Mouse (Mus musculus) forebrain, embryonic 12.5 days (tissue): ENCODE results near the gene Nnat. TPM values are rescaled to one million over a fixed set of nuclear protein-coding genes. Genes with fewer than 3 reads are reported as not detected.
A peak's percentile ranks its signal among the peaks of the same experiment; 100 is the strongest.

Experiments used
- ATAC-seq: fragments of 200-750 bp; cut with Nextera tagmentation; 2 replicates; pipeline ENCODE4 v1.8.0; 2017; ENCODE audit warnings: moderate TSS enrichment; ENCODE audit not compliant: low FRiP score
- H3K27ac ChIP-seq: fragments of 300-500 bp; sonication (generic); 2 replicates; pipeline ENCODE4 v1.5.1; 2016; ENCODE audit warnings: mild to moderate bottlenecking
- H3K27me3 ChIP-seq: fragments of 300-500 bp; sonication (generic); 2 replicates; pipeline ENCODE4 v1.6.1; 2016; ENCODE audit warnings: mild to moderate bottlenecking
- H3K36me3 ChIP-seq: fragments of 300-500 bp; sonication (generic); replicated peaks from 2 replicates; pipeline ENCODE4 v1.6.1; 2016; ENCODE audit warnings: mild to moderate bottlenecking
- H3K4me1 ChIP-seq: fragments of 300-500 bp; sonication (generic); 2 replicates; pipeline ENCODE4 v1.6.1; 2016
- H3K4me2 ChIP-seq: fragments of 300-500 bp; sonication (generic); 2 replicates; pipeline ENCODE4 v1.6.1; 2016; ENCODE audit warnings: mild to moderate bottlenecking, moderate library complexity
- H3K4me3 ChIP-seq: fragments of 300-500 bp; sonication (generic); replicated peaks from 2 replicates; pipeline ENCODE4 v1.5.1; 2016; ENCODE audit warnings: mild to moderate bottlenecking
- H3K9ac ChIP-seq: fragments of 300-500 bp; sonication (generic); 2 replicates; pipeline ENCODE4 v1.6.1; 2016; ENCODE audit warnings: mild to moderate bottlenecking
- H3K9me3 ChIP-seq: fragments of 300-500 bp; sonication (generic); 2 replicates; pipeline ENCODE4 v1.6.1; 2016
- WGBS: fragments of 180-500 bp; shearing (Covaris S2); methylation state at CpG from one replicate; pipeline ENCODE4 v1.1.7; 2016; 5-methylcytosine and 5-hydroxymethylcytosine counted together
- polyA plus RNA-seq: library from polyadenylated mRNA; unstranded; fragments of >200 nt; fragmentation: Nextera tagmentation; extraction: Ambion mirVana; gene quantifications from 2 replicates; pipeline ENCODE4 v1.2.1, GENCODE M21; 2016

Gene Nnat
- polyA plus RNA-seq, 1 experiment from 2014 or later = 5,265 TPM

DNA sequence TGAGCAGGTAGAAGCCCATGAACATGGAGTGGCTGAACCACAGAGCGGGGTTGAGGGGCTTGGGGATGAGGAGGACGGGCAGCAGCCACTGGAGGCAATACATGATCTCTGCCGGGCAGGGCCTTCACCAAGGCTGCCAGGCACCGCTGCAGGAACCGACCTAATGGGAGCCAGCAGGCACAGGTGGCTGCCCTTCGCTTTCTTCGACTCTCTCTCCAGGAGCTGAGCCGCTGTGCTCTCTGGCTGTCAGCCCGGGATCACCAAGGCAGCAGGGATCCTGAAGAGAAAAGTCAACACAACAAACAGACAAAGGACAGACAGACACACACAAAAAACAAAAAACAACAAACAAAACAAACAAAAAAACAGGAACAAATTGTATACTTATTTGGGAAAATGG lies 1.8 kb upstream of the Nnat start:
- H3K27me3 ChIP-seq = no peaks in the 10 kb centered on the region
- no peak overlapping the region for H3K4me3 ChIP-seq
- no peak for ATAC-seq
- H3K9ac ChIP-seq = no peak overlapping the region
- H3K4me2 ChIP-seq = no peak overlapping the region
- H3K36me3 ChIP-seq = peaks cover 75% of the 10 kb centered on the region
- H3K9me3 ChIP-seq = peaks cover 33% of the 10 kb centered on the region
- H3K4me1 ChIP-seq = peaks cover 44% of the 10 kb centered on the region
- WGBS = 72% methylated on average over 9 of the region's 9 CpGs
- 0 out of 2 replicates have a peak overlapping the region, but pooled peaks have one; percentile 36 for H3K27ac ChIP-seq

DNA sequence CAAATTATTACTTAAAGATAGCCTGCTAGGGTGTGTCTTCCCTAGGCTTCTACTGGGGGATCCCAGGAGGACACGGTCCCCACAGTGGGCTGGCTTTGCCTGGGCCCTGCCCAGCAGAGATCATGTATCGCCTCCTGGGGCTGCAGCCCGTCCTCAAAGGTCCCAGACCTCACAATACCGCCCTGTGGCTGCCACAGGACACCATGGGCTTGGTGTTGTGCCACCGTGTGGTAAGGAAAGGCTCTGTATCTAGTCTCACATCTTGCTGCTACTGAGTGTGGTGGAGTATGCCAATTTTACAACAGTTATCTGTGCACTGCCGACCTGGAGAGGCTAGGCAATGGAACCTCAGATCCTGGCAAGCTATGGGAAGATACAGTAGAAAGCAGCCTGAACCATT lies 1.4 kb upstream of the Nnat start:
- WGBS = 33% methylated on average over 6 of the region's 6 CpGs
- Histone ChIP-seq H3K9me3 (peaks cover 33% of the 10 kb centered on the region), H3K4me2 (no peak overlapping the region), H3K4me3 (no peak overlapping the region), H3K9ac (no peak overlapping the region), H3K4me1 (peaks cover 44% of the 10 kb centered on the region), H3K36me3 (peaks cover 75% of the 10 kb centered on the region), H3K27ac (0 out of 2 replicates have a peak overlapping the region, but pooled peaks have one; percentile 36), H3K27me3 (no peaks in the 10 kb centered on the region)
- ATAC-seq = no peak

GRCm38 (mm10) chr2:157559440-157559839 lies 438 bp upstream of the Nnat start:
- H3K9me3 ChIP-seq = peaks cover 33% of the 10 kb centered on the region
- H3K4me1 ChIP-seq = peaks cover 46% of the 10 kb centered on the region
- H3K4me2 ChIP-seq = peak overlapping the region; percentile 36
- no peak for ATAC-seq
- no peaks in the 10 kb centered on the region for H3K27me3 ChIP-seq
- H3K27ac ChIP-seq = peak overlapping the region; percentile 93
- WGBS = 46% methylated on average over 19 of the region's 19 CpGs
- peaks cover 81% of the 10 kb centered on the region for H3K36me3 ChIP-seq
- 0 out of 2 replicates have a peak overlapping the region, but pooled peaks have one; percentile 26 for H3K9ac ChIP-seq
- no peak overlapping the region; the same call in 1 of the 2 replicates for H3K4me3 ChIP-seq

GRCm38 (mm10) chr2:157560302-157560701 lies 424 bp downstream of the Nnat start:
- Histone ChIP-seq H3K27ac (peak overlapping the region; percentile 93), H3K4me1 (peaks cover 55% of the 10 kb centered on the region), H3K4me2 (peak overlapping the region; percentile 36), H3K27me3 (no peaks in the 10 kb centered on the region), H3K36me3 (peaks cover 84% of the 10 kb centered on the region), H3K9me3 (peaks cover 33% of the 10 kb centered on the region), H3K4me3 (peak overlapping the region; percentile 60), H3K9ac (peak overlapping the region; percentile 81)
- WGBS = 39% methylated on average over 33 of the region's 33 CpGs
- ATAC-seq = peak; percentile 17

DNA sequence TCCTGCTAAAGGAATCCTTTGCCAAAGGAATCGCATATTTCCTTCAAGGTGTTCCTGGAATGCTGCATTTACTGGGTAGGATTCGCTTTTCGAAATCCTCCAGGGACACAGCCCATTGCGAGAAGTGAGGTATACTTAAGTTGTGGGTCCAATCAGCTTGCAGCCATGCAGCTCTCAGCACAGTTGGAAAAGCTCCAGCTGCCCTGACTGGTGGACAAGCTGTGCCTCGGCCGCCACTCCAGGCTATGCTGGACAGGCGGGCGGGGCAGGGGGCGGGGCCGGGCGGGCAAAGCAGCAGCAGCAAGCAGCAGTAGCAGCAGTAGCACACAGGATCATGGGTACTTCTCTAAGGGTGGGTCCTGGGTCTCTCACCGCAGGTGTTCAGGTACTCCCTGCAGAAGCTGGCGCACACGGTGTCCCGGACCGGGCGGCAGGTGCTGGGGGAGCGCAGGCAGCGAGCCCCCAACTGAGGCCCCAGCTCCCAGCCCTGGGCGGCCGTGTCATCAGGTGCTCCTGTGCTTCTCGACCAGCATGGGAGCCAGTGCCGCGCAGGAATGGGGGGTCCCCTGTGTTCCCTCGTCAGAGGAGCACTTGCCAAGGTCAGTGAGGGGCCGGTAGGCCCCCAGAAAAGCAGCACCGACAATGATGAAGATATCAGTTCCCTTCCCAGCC lies 1.4 kb downstream of the Nnat start:
- peak overlapping the region; percentile 60 for H3K4me3 ChIP-seq
- H3K9me3 ChIP-seq = peaks cover 33% of the 10 kb centered on the region
- WGBS = 47% methylated on average over 27 of the region's 27 CpGs

GRCm38 (mm10) chr2:157563031-157563430 lies 3.2 kb downstream of the Nnat start:
- Histone ChIP-seq H3K27me3 (no peaks in the 10 kb centered on the region), H3K27ac (peak overlapping the region; percentile 89), H3K4me3 (peak overlapping the region; percentile 60; the same call in 1 of the 2 replicates), H3K9me3 (peaks cover 33% of the 10 kb centered on the region), H3K9ac (peak overlapping the region; percentile 30), H3K36me3 (peaks cover 60% of the 10 kb centered on the region), H3K4me1 (peaks cover 59% of the 10 kb centered on the region), H3K4me2 (peak overlapping the region; percentile 68)
- WGBS = 60% methylated on average over 2 of the region's 2 CpGs
- ATAC-seq = no peak

More for the DNA sequence above, 1.4 kb downstream of the Nnat start:
- ATAC-seq = peak; percentile 45
- Histone ChIP-seq H3K9ac (peak overlapping the region; percentile 70), H3K27ac (peak overlapping the region; percentile 89), H3K4me2 (peak overlapping the region; percentile 68), H3K36me3 (peaks cover 77% of the 10 kb centered on the region), H3K4me1 (peaks cover 51% of the 10 kb centered on the region), H3K27me3 (no peaks in the 10 kb centered on the region)

- peak overlapping the region; percentile 98 for H3K4me3 ChIP-seq
- H3K27ac ChIP-seq = peak overlapping the region; percentile 89; the same call in 1 of the 2 replicates
- peak overlapping the region; percentile 95 for H3K9ac ChIP-seq
- H3K27me3 ChIP-seq = no peaks in the 10 kb centered on the region
- H3K9me3 ChIP-seq = peaks cover 19% of the 10 kb centered on the region
- peaks cover 43% of the 10 kb centered on the region for H3K36me3 ChIP-seq
- WGBS = 80% methylated on average over 4 of the region's 4 CpGs
- H3K4me1 ChIP-seq = peaks cover 55% of the 10 kb centered on the region
- H3K4me2 ChIP-seq = peak overlapping the region; percentile 82
- ATAC-seq = no peak
These were observed 4.8 kb downstream of the Nnat start for GRCm38 (mm10) chr2:157564723-157565122.

DNA sequence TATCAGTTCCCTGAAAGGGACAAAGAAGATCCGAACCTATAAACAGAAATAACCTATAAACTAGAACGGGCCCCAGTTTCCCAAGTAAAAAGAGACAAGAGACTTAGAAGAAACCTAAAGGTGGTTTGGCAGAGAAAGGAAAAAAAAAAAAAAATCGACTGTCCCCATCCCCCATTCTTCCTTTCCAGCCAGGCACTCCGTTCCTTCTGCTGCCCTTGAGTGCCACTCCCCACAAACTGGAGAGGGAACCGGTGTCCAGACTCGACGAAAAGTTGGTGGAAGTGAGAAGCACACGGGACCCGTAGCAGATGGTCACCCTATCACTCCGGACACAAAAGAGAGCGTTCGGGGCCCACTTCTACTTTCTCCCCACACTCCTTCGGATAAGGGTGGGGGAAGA lies 5.6 kb downstream of the Nnat start:
- Histone ChIP-seq H3K9ac (peak overlapping the region; percentile 95), H3K4me1 (peaks cover 55% of the 10 kb centered on the region), H3K36me3 (peaks cover 36% of the 10 kb centered on the region), H3K27me3 (no peaks in the 10 kb centered on the region), H3K4me3 (peak overlapping the region; percentile 98), H3K4me2 (peak overlapping the region; percentile 82), H3K9me3 (peaks cover 12% of the 10 kb centered on the region), H3K27ac (peak overlapping the region; percentile 85)
- ATAC-seq = no peak
- WGBS = 8% methylated on average over 13 of the region's 13 CpGs

- Histone ChIP-seq H3K4me2 (peak overlapping the region; percentile 82), H3K27me3 (no peaks in the 10 kb centered on the region), H3K27ac (peak overlapping the region; percentile 85), H3K9ac (peak overlapping the region; percentile 95), H3K36me3 (peaks cover 35% of the 10 kb centered on the region), H3K4me3 (peak overlapping the region; percentile 98), H3K4me1 (peaks cover 55% of the 10 kb centered on the region), H3K9me3 (peaks cover 10% of the 10 kb centered on the region)
- ATAC-seq = peak; percentile 9
- WGBS = 0% methylated on average over 31 of the region's 35 CpGs
These were observed 6.0 kb downstream of the Nnat start for GRCm38 (mm10) chr2:157565898-157566259.

- no peaks in the 10 kb centered on the region for H3K27me3 ChIP-seq
- peak overlapping the region; percentile 85 for H3K27ac ChIP-seq
- peak overlapping the region; percentile 95 for H3K9ac ChIP-seq
- peak overlapping the region; percentile 98 for H3K4me3 ChIP-seq
- peak; percentile 78 for ATAC-seq
- peaks cover 5% of the 10 kb centered on the region for H3K9me3 ChIP-seq
- H3K36me3 ChIP-seq = peaks cover 29% of the 10 kb centered on the region
- H3K4me2 ChIP-seq = peak overlapping the region; percentile 82
- under 1% methylated on average over 36 of the region's 36 CpGs for WGBS
- peaks cover 60% of the 10 kb centered on the region for H3K4me1 ChIP-seq
These were observed 6.5 kb downstream of the Nnat start for GRCm38 (mm10) chr2:157566260-157566952.

- Histone ChIP-seq H3K4me2 (peak overlapping the region; percentile 82), H3K9ac (peak overlapping the region; percentile 95), H3K4me3 (peak overlapping the region; percentile 98), H3K4me1 (peaks cover 51% of the 10 kb centered on the region), H3K9me3 (no peaks in the 10 kb centered on the region; the same call in 1 of the 2 replicates), H3K27ac (peak overlapping the region; percentile 85; the same call in 1 of the 2 replicates), H3K27me3 (no peaks in the 10 kb centered on the region; the same call in 1 of the 2 replicates), H3K36me3 (peaks cover 20% of the 10 kb centered on the region)
- no peak for ATAC-seq
- WGBS = 90% methylated on average over 11 of the region's 11 CpGs
These were observed 7.5 kb downstream of the Nnat start for GRCm38 (mm10) chr2:157567235-157567961.

- peak overlapping the region; percentile 42; the same call in 1 of the 2 replicates for H3K27ac ChIP-seq
- ATAC-seq = no peak
- no peaks in the 10 kb centered on the region; the same call in 1 of the 2 replicates for H3K27me3 ChIP-seq
- no peak overlapping the region for H3K4me3 ChIP-seq
- 19% methylated on average over 2 of the region's 2 CpGs for WGBS
- H3K9ac ChIP-seq = no peak overlapping the region
- H3K4me2 ChIP-seq = no peak overlapping the region
- H3K9me3 ChIP-seq = no peaks in the 10 kb centered on the region
- peaks cover 37% of the 10 kb centered on the region for H3K4me1 ChIP-seq
- H3K36me3 ChIP-seq = peaks cover 5% of the 10 kb centered on the region; the same call in 1 of the 2 replicates
These were observed 9.0 kb downstream of the Nnat start for GRCm38 (mm10) chr2:157568881-157569280.
